Mouse (Mus musculus) MEL (cell line): ENCODE results near the gene D10Wsu102e. TPM values are rescaled to one million over a fixed set of nuclear protein-coding genes. Genes with fewer than 3 reads are reported as not detected.

Experiments used
- DNase-seq: peaks from one replicate; pipeline ENCODE4 v3.0.0; 2011; ENCODE audit warnings: low read depth, low spot score
- H3K27ac ChIP-seq: 2 replicates; pipeline ENCODE4 v1.5.1; 2012; ENCODE audit warnings: low read depth, mild to moderate bottlenecking, control low read depth, low read length, moderate library complexity; ENCODE audit not compliant: control insufficient read depth
- H3K27me3 ChIP-seq, 2 experiments: fragments of 150-350 bp in 1 of 2; sonication (generic) in 1 of 2; 2 replicates each; pipeline ENCODE4 v1.6.1; 2012; ENCODE audit warnings: low read length in 2 of 2, mild to moderate bottlenecking in 2 of 2, improper control_type of control experiment in 1 of 2, moderate library complexity in 1 of 2; ENCODE audit not compliant: insufficient read depth in 2 of 2, control insufficient read depth in 1 of 2
- H3K36me3 ChIP-seq, 2 experiments: 2 replicates each; pipeline ENCODE4 v1.6.1; 2012 to 2014; ENCODE audit warnings: low read length in 2 of 2, improper control_type of control experiment in 1 of 2, inconsistent platforms in 1 of 2, mild to moderate bottlenecking in 1 of 2; ENCODE audit not compliant: insufficient read depth in 2 of 2, control insufficient read depth in 1 of 2
- H3K4me1 ChIP-seq, 2 experiments: fragments of 150-350 bp in 1 of 2; sonication (generic) in 1 of 2; 2 replicates each; pipeline ENCODE4 v1.6.1; 2012; ENCODE audit warnings: low read length in 2 of 2, improper control_type of control experiment in 1 of 2, mild to moderate bottlenecking in 1 of 2; ENCODE audit not compliant: insufficient read depth in 2 of 2, control insufficient read depth in 1 of 2
- H3K4me3 ChIP-seq, 2 experiments: fragments of 150-350 bp in 1 of 2; sonication (generic) in 1 of 2; 2 replicates each; pipeline ENCODE4 v1.5.1; 2012; ENCODE audit warnings: low read depth in 2 of 2, low read length in 2 of 2, mild to moderate bottlenecking in 2 of 2, moderate library complexity in 2 of 2, control low read depth in 1 of 2, improper control_type of control experiment in 1 of 2; ENCODE audit not compliant: control insufficient read depth in 1 of 2, insufficient read depth in 1 of 2
- H3K79me2 ChIP-seq: 2 replicates; pipeline ENCODE4 v1.6.1; 2012; ENCODE audit warnings: mild to moderate bottlenecking, low read length, moderate library complexity; ENCODE audit not compliant: control insufficient read depth, poor library complexity, insufficient read depth
- H3K9ac ChIP-seq: 2 replicates; pipeline ENCODE4 v1.6.1; 2012; ENCODE audit warnings: low read depth, mild to moderate bottlenecking, control low read depth, low read length, moderate library complexity; ENCODE audit not compliant: control insufficient read depth, poor library complexity, severe bottlenecking
- H3K9me3 ChIP-seq: fragments of 150-350 bp; sonication (generic); replicated peaks from 2 replicates; pipeline ENCODE4 v1.6.1; 2012; ENCODE audit warnings: mild to moderate bottlenecking, low read length, improper control_type of control experiment, moderate library complexity; ENCODE audit not compliant: insufficient read depth
- BHLHE40 ChIP-seq: IDR thresholded peaks from 2 replicates; pipeline ENCODE4 v1.6.1; 2012; ENCODE audit warnings: low read depth, mild to moderate bottlenecking, inconsistent platforms, low read length, improper control_type of control experiment, borderline replicate concordance
- CHD1 ChIP-seq: IDR thresholded peaks from 2 replicates; pipeline ENCODE4 v1.6.1; 2012; ENCODE audit warnings: low read depth, mild to moderate bottlenecking, inconsistent platforms, low read length, improper control_type of control experiment
- CHD2 ChIP-seq: IDR thresholded peaks from 2 replicates; pipeline ENCODE4 v1.6.1; 2011; ENCODE audit warnings: low read length, improper control_type of control experiment
- EP300 ChIP-seq, 2 experiments: IDR thresholded peaks; 2 replicates each; pipeline ENCODE4 v1.6.1; 2011; ENCODE audit warnings: improper control_type of control experiment in 2 of 2, low read length in 2 of 2, low read depth in 1 of 2, mild to moderate bottlenecking in 1 of 2
- ETS1 ChIP-seq: IDR thresholded peaks from 2 replicates; pipeline ENCODE4 v1.6.1; 2012; ENCODE audit warnings: low read depth, mild to moderate bottlenecking, inconsistent platforms, low read length, improper control_type of control experiment, moderate library complexity
- KAT2A ChIP-seq: conservative IDR thresholded peaks from 2 replicates; pipeline ENCODE4 v1.6.1; 2012; ENCODE audit warnings: low read depth, low read length, improper control_type of control experiment, inconsistent platforms
- MAFK ChIP-seq: IDR thresholded peaks from 2 replicates; pipeline ENCODE4 v1.6.1; 2011; ENCODE audit warnings: low read depth, mild to moderate bottlenecking, low read length, improper control_type of control experiment, borderline replicate concordance
- MAX ChIP-seq: IDR thresholded peaks from 2 replicates; pipeline ENCODE4 v1.6.1; 2011; ENCODE audit warnings: low read length, improper control_type of control experiment
- MAZ ChIP-seq: IDR thresholded peaks from 2 replicates; pipeline ENCODE4 v1.6.1; 2012; ENCODE audit warnings: low read depth, mild to moderate bottlenecking, inconsistent platforms, low read length, improper control_type of control experiment
- MXI1 ChIP-seq: IDR thresholded peaks from 2 replicates; pipeline ENCODE4 v1.6.1; 2011; ENCODE audit warnings: mild to moderate bottlenecking, low read depth, low read length, improper control_type of control experiment
- MYB ChIP-seq: IDR thresholded peaks from 2 replicates; pipeline ENCODE4 v1.6.1; 2011; ENCODE audit warnings: mild to moderate bottlenecking, low read depth, low read length, improper control_type of control experiment
- MYC ChIP-seq: IDR thresholded peaks from 2 replicates; pipeline ENCODE4 v1.6.1; 2011; ENCODE audit warnings: low read depth, mild to moderate bottlenecking, low read length, improper control_type of control experiment, moderate library complexity
- NRF1 ChIP-seq: IDR thresholded peaks from 2 replicates; pipeline ENCODE4 v1.6.1; 2014; ENCODE audit warnings: low read depth, mild to moderate bottlenecking, inconsistent platforms, low read length, improper control_type of control experiment, moderate library complexity; ENCODE audit not compliant: poor library complexity, insufficient read depth, severe bottlenecking
- POLR2A ChIP-seq, 2 experiments: IDR thresholded peaks; 2 replicates each; pipeline ENCODE4 v1.6.1; 2011 to 2012; ENCODE audit warnings: low read length in 2 of 2, mild to moderate bottlenecking in 2 of 2, control low read depth in 1 of 2, improper control_type of control experiment in 1 of 2, low read depth in 1 of 2, moderate library complexity in 1 of 2; ENCODE audit not compliant: control insufficient read depth in 1 of 2, insufficient read depth in 1 of 2, poor library complexity in 1 of 2
- POLR2AphosphoS5 ChIP-seq: IDR thresholded peaks from 2 replicates; pipeline ENCODE4 v1.6.1; 2012; ENCODE audit warnings: low read depth, borderline replicate concordance, mild to moderate bottlenecking, inconsistent platforms, low read length, moderate library complexity, mixed read lengths
- RAD21 ChIP-seq: IDR thresholded peaks from 2 replicates; pipeline ENCODE4 v1.6.1; 2011; ENCODE audit warnings: mild to moderate bottlenecking, low read depth, low read length, improper control_type of control experiment
- RCOR1 ChIP-seq: IDR thresholded peaks from 2 replicates; pipeline ENCODE4 v1.6.1; 2012; ENCODE audit warnings: low read depth, mild to moderate bottlenecking, inconsistent platforms, low read length, improper control_type of control experiment
- SMC3 ChIP-seq: IDR thresholded peaks from 2 replicates; pipeline ENCODE4 v1.6.1; 2011; ENCODE audit warnings: low read depth, low read length, improper control_type of control experiment
- TAL1 ChIP-seq: IDR thresholded peaks from 2 replicates; pipeline ENCODE4 v1.6.1; 2012; ENCODE audit warnings: mild to moderate bottlenecking, inconsistent platforms, low read length, moderate library complexity, mixed read lengths
- TCF12 ChIP-seq: IDR thresholded peaks from 2 replicates; pipeline ENCODE4 v1.6.1; 2014; ENCODE audit warnings: low read depth, mild to moderate bottlenecking, inconsistent platforms, low read length, improper control_type of control experiment, moderate library complexity
- USF1 ChIP-seq: IDR thresholded peaks from 2 replicates; pipeline ENCODE4 v1.6.1; 2014; ENCODE audit warnings: low read depth, mild to moderate bottlenecking, inconsistent platforms, low read length, improper control_type of control experiment, moderate library complexity
- USF2 ChIP-seq, 2 experiments: IDR thresholded peaks; 2 replicates each; pipeline ENCODE4 v1.6.1; 2011 to 2012; ENCODE audit warnings: improper control_type of control experiment in 2 of 2, low read length in 2 of 2, borderline replicate concordance in 1 of 2, inconsistent platforms in 1 of 2, low read depth in 1 of 2, mild to moderate bottlenecking in 1 of 2; ENCODE audit not compliant: insufficient read depth in 1 of 2
- ZMIZ1 ChIP-seq: IDR thresholded peaks from 2 replicates; pipeline ENCODE4 v1.6.1; 2012; ENCODE audit warnings: low read depth, mild to moderate bottlenecking, inconsistent platforms, low read length, improper control_type of control experiment, moderate library complexity
- ZNF384 ChIP-seq: IDR thresholded peaks from 2 replicates; pipeline ENCODE4 v1.6.1; 2012; ENCODE audit warnings: low read depth, mild to moderate bottlenecking, inconsistent platforms, low read length, improper control_type of control experiment
- polyA plus RNA-seq, 2 experiments: library from polyadenylated mRNA; stranded (reverse) in 1 of 2; unstranded in 1 of 2; fragments of >175 nt in 1 of 2; fragments of >200 nt in 1 of 2; gene quantifications; 2 replicates each; pipeline versions ENCODE4 v1.2.1 to v1.2.4; 2012; ENCODE audit warnings: low replicate concordance in 2 of 2, low read depth in 1 of 2; ENCODE audit not compliant: insufficient read length in 2 of 2, insufficient read depth in 1 of 2, missing spikeins in 1 of 2
- total RNA-seq: library from RNA; depleted of rRNA; stranded (reverse); fragments of 300-350 nt; gene quantifications from 2 replicates; pipeline ENCODE4 v1.2.3, GENCODE M21; 2012

The D10Wsu102e gene
- total and polyA plus RNA-seq, 3 experiments: 1.9 to 2.7 (median 2.2) TPM

DNA sequence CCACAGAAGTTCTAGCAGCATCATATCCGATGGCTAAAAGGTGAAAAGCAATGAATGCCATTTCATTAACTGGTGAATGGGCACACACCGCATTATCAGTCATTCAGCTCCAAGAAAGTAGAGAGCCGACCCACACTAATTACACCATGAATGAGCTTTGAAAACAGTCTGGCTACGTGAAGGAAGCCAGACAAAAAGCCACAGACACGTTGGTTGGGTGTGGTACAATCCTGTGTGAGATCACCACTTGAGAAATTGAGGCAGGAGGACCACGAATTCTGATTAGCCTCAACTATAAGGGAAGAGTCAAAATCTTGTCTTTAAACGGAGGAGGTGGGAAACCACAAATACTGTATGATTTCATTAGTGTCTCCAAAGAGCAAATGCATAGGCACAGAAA, 23.7 kb upstream of the D10Wsu102e start (continued):
- no peak for TF ChIP-seq USF2 (IDR thresholded peaks at IDR 0.05; ENCODE audit: borderline replicate concordance in 1 of 2, insufficient read depth in 1 of 2, low read depth in 1 of 2, low read length in 2 of 2)
- no peak for TF ChIP-seq MXI1

DNA sequence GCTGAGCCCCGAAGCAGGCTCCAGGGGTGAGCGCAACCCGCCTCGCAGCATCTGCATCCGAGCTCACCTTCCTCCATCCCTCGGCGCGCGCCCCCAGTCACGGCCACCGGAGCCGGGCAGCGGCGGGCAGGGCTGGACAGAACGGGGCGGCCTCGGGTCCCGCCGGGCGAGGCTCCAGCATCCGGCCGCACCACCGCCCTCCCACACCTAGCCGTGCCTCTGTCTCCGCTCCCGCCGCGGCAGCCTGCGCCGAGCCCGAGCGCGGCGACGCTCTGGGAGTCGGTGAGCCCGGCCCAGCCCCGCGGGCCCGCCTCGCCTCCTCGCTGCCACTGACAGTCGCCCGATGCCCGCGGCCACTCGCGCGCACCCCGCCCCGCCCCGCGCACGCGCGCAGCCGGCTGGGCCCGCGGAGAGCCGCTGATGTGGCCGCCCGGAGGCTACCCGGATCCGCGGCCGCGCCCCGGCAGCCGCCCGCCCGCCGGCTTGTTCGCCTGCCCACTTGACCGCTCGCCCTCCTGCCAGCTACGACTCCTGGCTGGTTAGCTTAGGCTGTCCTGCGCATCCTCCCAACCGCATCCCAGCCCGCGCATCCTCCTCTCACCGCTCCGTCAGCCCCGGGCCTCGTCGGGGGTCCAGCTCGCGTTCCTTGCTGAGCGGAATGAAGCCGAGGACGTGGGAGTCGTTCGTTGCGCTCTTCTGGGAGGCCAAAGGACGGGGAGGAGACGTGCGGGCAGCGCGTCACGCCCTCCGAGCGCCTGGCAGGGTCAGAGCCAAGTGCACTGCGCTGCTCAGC, 22.7 kb upstream of the D10Wsu102e start, which contains the start of gene Slc41a2:
Slc41a2 (minus strand) TSS at position 724 of the 793 bp plus-strand sequence.
- Histone ChIP-seq H3K4me3 (no peak within 1 kb of the TSS), H3K36me3 (no peaks in the 10 kb centered on the region), H3K27ac (no peak within 1 kb of the TSS), H3K4me1 (no peaks in the 10 kb centered on the region), H3K79me2 (no peaks in the 10 kb centered on the region), H3K9me3 (no peaks in the 10 kb centered on the region), H3K27me3 (peaks cover 0 to 4% of the 10 kb centered on the region in 2 experiments; a peak in 2 of 4 replicates), H3K9ac (no peak within 1 kb of the TSS)
- no peak for TF ChIP-seq ETS1
- no peak for TF ChIP-seq RCOR1
- no peak for TF ChIP-seq MAZ
- TF ChIP-seq TCF12: no peak
- no peak for TF ChIP-seq BHLHE40
- no peak for TF ChIP-seq CHD2
- no peak for TF ChIP-seq MXI1
- TF ChIP-seq RAD21: no peak
- TF ChIP-seq NRF1: no peak
- DNase-seq: no peak

DNA sequence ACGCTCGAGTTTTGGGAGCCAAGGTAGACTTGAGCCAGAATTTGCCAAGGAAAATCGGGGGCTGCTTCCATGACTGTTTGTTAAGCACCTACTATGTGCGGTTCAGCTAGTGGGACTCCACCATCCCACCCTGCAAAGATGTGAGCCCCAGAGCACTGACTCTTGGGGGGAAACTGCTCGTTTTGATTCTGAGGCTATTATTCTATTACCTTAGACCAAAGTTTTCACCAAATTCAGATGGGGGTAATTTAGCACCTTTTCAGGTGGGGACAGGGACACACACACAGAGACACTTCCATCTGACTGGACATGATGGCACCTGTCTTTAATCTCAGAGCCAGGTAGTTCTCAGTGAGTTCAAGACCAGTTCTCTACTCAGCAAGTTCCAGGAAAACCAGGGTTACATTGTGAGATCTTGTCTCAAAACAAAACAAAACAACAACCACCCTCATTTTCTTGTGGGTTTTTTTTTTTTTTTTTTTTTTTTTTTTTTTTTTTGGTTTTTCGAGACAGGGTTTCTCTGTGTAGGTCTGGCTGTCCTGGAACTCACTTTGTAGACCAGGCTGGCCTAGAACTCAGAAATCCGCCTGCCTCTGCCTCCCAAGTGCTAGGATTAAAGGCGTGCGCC, 21.9 kb upstream of the D10Wsu102e start:
- no peak overlapping the region for H3K4me3 ChIP-seq
- H3K27ac ChIP-seq: no peak overlapping the region
- no peak for TF ChIP-seq ZNF384
- TF ChIP-seq POLR2A (IDR thresholded peaks at IDR 0.05; ENCODE audit: control insufficient read depth in 1 of 2, insufficient read depth in 1 of 2, low read depth in 1 of 2, low read length in 2 of 2, poor library complexity in 1 of 2): no peak
- TF ChIP-seq POLR2AphosphoS5: no peak
- TF ChIP-seq MAX: no peak
- TF ChIP-seq CHD1: no peak
- no peak for TF ChIP-seq TCF12
- no peak for TF ChIP-seq USF2 (IDR thresholded peaks at IDR 0.05; ENCODE audit: borderline replicate concordance in 1 of 2, insufficient read depth in 1 of 2, low read depth in 1 of 2, low read length in 2 of 2)
- TF ChIP-seq EP300 (IDR thresholded peaks at IDR 0.05; ENCODE audit: low read depth in 1 of 2, low read length in 2 of 2): no peak
- no peak for TF ChIP-seq MXI1
- no peak for TF ChIP-seq MYB
- TF ChIP-seq USF1: no peak
- no peak for TF ChIP-seq TAL1
- TF ChIP-seq ETS1: no peak
- no peak for TF ChIP-seq MYC
- TF ChIP-seq BHLHE40: no peak
- TF ChIP-seq CHD2: no peak
- no peak for TF ChIP-seq MAFK
- no peak for TF ChIP-seq KAT2A
- TF ChIP-seq ZMIZ1: no peak
- no peak for TF ChIP-seq SMC3
- peaks cover 0 to 2% of the 10 kb centered on the region in 2 experiments; a peak in 1 of 4 replicates for H3K36me3 ChIP-seq
- H3K79me2 ChIP-seq: no peaks in the 10 kb centered on the region
- no peaks in the 10 kb centered on the region for H3K4me1 ChIP-seq
- H3K9ac ChIP-seq: no peak overlapping the region
- DNase-seq: no peak
- no peaks in the 10 kb centered on the region for H3K9me3 ChIP-seq
- H3K27me3 ChIP-seq: peaks cover 0 to 3% of the 10 kb centered on the region in 2 experiments; a peak in 2 of 4 replicates
